Mouse (Mus musculus): ENCODE measurements around the gene Glp1r. TPM values are rescaled to one million over a fixed set of nuclear protein-coding genes. Genes with fewer than 3 reads are reported as not detected.

Glp1r gene
- total RNA-seq, 2 experiments from 2014 or later = 0.19 to 0.41 TPM

DNA sequence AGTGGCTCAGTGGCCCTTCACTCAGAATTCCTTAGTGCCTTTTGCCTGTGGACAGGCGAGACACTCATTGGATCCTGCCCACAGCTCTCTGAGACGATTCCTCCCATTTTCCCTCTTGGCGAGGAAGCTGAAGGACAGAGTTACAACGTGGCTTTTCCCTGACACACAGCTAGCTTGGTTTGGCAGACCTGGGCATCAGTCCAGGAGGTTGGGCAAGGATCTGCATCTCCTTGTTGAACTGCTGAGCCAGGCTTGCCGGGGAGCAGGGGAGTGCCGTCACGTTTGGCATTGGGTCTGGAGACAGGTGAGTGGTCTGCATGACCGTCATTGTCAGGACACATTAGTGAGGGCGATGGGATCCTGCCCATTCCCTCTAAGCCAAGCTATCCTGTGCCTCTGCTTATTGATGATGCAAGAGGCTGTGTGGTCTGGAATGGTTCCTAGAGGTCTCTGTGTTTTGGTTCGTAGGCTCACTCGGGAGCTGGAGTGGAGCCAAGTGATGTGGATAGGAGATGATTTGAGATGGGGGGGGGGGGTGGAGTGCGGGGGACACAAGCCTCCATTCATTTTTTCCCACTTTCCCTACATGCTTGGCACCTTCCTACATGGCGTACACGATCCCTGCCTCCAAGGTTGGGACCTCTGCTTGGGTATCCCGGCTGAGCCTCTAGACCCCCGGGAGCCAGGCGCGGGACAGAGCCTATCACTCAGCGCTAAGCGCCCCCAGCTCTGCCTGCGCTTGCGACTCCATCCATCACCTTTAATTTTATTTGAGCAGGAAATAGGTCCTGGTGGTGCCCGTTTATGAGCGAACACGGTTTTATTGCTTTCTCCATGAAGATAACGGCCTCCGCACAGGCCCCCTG, 9.5 kb downstream of the Glp1r start:
- intact Hi-C loops (cut with DNase I) = no loop called here
- DNase-seq = no peak

GRCm38 (mm10) chr17:30911732-30912088, 10.1 kb downstream of the Glp1r start:
- intact Hi-C loops (cut with DNase I) = no loop called here
- no peak for DNase-seq

- DNase-seq = no peak
- intact Hi-C loops (cut with DNase I) = no loop called here
Measured at GRCm38 (mm10) chr17:30912536-30912935, 10.9 kb downstream of the Glp1r start.

GRCm38 (mm10) chr17:30914264-30914663, 12.6 kb downstream of the Glp1r start:
- intact Hi-C loops (cut with DNase I) = no loop called here
- no peak for DNase-seq

DNA sequence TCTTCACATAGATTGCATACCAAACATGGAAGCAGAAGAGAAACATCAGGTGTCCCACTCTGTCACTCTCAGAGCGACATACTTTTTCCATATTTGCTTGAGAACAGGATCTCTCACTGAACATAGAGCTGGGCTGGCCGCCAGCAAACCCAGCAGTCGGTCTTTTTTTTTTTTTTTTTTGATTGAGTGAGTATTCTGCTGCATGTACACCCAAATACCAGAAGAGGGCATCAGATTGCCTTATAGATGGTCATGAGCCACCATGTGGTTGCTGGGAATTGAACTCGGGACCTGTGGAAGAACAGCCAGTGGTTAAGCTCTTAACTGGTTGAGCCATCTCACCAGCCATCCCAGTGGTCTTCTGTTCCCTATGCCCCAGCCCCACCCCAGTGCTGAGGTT, 21.9 kb downstream of the Glp1r start:
- DNase-seq = no peak
- intact Hi-C loops (cut with DNase I) = no loop called here

DNA sequence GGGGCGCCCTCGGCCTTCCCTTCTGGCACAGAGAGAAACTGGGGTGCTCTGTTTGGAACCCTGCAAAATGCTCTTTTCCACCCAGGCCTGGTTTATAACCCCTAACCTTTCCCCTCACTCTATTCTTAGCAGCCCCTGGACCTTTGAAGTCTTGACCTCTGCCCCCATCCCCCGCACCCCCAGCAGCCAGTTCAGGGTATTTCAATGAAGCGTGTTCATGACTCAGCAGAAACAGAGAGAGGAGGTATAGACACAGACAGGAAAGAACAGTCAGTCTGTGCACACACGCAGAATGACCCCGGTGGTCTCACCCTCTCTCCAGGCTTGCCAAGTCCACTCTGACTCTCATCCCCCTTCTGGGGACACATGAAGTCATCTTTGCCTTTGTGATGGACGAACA, 29.2 kb downstream of the Glp1r start:
- intact Hi-C loops (cut with DNase I) = no loop called here
- no peak for DNase-seq

DNA sequence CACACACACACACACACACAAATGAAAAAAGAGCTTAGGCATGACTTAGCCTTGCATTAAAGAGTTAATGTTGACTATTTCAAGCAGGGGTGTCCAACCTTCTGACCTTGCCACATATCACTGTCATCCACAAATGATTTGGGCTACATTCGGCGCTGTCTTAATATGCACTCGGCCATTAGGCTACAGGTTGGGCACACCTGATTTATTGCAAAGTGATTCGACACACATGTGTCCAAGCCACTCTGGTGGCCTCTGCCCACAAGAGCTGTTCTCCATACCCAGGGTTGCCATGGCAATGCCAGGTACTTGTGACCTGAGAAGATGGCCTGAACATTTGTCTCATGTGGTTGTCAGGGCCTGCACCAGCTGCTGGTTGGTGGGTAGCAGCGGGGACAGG, 31.2 kb downstream of the Glp1r start:
- DNase-seq = no peak
- intact Hi-C loops (cut with DNase I) = no loop called here

GRCm38 (mm10) chr17:30935301-30935700, 33.7 kb downstream of the Glp1r start:
- DNase-seq = no peak
- intact Hi-C loops (cut with DNase I) = no loop called here

- intact Hi-C loops (cut with DNase I) = no loop called here
- no peak for DNase-seq
Measured at GRCm38 (mm10) chr17:30938554-30938953, 36.9 kb downstream of the Glp1r start.

GRCm38 (mm10) chr17:30948382-30948781, 46.8 kb downstream of the Glp1r start:
- DNase-seq = no peak
- intact Hi-C loops (cut with DNase I) = no loop called here

- intact Hi-C loops (cut with DNase I) = loop anchor here (1.0 kb wide), 3 partner anchors 106 to 204 kb away; no protein-coding TSS in a partner anchor
- DNase-seq = peak; percentile 63 to 79
Measured at GRCm38 (mm10) chr17:30950780-30951179, 49.2 kb downstream of the Glp1r start.

- intact Hi-C loops (cut with DNase I) = loop anchor here (1.0 kb wide), 2 partner anchors 134 to 205 kb away; no protein-coding TSS in a partner anchor
- no peak for DNase-seq
Measured at GRCm38 (mm10) chr17:30951600-30951999, 50.0 kb downstream of the Glp1r start.

GRCm38 (mm10) chr17:30954340-30954739, 52.7 kb downstream of the Glp1r start, which contains the start of gene Umodl1:
Gene Umodl1, plus strand, starts transcription at chr17:30954640.
- intact Hi-C loops (cut with DNase I) = no loop called here
- DNase-seq = no peak

DNA sequence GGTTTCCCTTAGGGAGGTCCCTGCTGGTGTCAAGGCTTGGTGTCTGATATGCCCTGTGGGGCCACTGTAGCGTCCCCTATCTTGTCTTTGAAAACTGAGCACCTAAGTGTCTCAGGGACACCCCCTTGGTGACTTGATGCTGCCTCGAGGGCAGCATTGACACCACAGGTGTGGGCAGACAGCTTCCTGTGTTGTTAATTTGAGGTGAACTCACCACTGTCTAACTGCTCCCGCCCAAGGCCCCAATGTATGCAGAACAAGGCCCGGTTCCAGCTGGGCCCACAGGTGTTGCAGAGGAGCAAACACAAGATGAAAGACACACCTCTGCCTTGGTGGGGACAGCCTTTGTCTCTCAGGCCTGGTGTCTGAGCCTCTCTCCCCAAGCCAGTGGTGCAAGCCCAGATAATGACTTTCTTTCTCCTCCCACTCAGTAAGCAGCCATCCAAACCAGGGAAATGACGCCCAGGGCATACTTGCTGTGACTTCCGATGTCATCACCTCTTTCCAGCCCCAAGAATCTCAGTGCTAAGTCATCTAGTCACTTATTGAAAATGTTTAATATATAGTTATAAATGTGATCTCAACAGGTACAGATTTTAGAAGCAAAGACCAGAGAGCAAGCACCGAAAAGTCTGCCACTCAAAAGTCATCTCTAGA, 60.4 kb downstream of the Glp1r start:
- intact Hi-C loops (cut with DNase I) = no loop called here
- DNase-seq = no peak

GRCm38 (mm10) chr17:30962880-30963279, 61.3 kb downstream of the Glp1r start:
- no peak for DNase-seq
- intact Hi-C loops (cut with DNase I) = no loop called here

DNA sequence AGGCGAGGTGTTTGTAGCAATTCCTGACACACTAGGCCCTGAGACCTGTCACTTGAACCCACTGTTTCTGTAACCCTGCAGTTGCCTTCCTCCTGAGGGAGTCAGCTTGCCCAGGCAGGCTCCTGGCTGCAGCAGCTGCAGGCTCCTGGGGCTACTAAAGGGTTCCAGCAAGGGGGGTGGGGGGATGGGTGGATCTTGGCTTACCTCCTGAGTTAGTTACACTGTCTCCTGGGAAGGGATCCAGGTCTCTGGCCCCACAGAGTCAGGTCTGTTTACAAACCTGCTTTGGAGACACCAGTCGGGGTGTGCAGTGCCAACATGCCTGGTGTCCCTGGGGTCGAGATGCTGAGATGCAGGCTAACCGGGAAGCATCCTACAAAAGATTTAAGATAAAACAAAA, 68.4 kb downstream of the Glp1r start:
- peak in 1 of 2 experiments; percentile 20 for DNase-seq

GRCm38 (mm10) chr17:30971877-30972276, 70.3 kb downstream of the Glp1r start:
- no peak for DNase-seq
- intact Hi-C loops (cut with DNase I) = no loop called here

More for the DNA sequence above, 68.4 kb downstream of the Glp1r start:
- intact Hi-C loops (cut with DNase I) = no loop called here

DNA sequence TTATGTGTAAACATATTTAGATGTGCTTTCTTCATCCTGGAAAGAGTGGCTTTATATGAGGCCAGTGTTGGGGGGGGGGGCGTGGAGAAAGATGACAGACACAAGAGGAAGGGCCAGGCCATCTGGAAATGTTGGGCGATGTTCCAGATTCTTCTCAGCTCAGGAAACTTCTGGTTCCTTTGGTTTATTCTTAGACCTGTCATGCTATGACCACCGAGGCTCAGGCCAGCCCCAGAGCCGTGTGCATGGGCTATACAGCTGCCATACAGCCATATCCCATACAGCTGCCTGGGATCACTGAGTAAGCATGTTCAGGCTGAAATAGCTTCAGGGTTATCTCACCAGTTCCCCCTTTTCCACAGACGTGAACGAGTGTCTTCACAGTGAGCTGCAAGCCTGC, 71.7 kb downstream of the Glp1r start:
- no peak for DNase-seq
- intact Hi-C loops (cut with DNase I) = no loop called here

DNA sequence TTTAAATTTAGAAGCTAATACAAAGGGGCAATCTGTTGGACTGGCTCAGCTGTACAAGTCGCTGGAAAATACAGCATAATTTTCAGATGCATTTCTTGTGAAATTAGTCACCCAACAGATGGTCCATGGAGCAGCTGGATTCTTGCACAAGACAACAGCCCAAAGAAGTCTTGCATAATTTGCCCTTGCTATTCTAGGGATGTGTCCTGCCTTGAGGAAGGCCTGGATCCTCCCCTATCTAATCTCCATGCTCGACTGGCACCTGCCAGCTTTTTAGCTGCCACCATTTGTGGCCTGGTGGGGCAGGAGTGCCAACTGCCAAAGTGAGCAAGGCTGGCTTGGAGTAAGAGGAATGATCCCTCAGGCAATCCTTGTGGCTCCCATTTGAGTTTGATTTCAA, 75.7 kb downstream of the Glp1r start:
- DNase-seq = peak in 1 of 2 experiments; percentile 11
- intact Hi-C loops (cut with DNase I) = no loop called here

- DNase-seq = no peak
- intact Hi-C loops (cut with DNase I) = no loop called here
Measured at GRCm38 (mm10) chr17:30978556-30978955, 76.9 kb downstream of the Glp1r start.

DNA sequence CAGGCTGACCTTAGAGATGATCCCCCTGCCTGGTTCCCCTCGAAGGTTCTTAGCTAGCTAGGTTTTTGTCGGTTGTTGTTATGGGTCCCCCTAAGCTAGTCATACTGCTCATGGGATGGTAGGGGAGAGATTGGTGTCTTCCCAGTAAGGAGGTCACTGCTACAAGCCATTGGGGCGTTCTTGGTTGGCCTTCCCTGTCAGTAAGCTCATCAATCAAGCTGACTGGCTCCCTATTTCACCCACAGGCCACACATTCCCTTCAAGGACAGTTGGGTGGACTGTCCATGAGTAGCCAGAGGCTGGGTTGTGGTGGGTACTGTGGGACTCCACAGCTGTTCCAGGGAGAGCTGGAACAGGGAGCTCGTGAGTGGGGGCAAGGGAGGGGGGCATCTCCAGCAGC, 81.9 kb downstream of the Glp1r start:
- DNase-seq = no peak
- intact Hi-C loops (cut with DNase I) = no loop called here

DNA sequence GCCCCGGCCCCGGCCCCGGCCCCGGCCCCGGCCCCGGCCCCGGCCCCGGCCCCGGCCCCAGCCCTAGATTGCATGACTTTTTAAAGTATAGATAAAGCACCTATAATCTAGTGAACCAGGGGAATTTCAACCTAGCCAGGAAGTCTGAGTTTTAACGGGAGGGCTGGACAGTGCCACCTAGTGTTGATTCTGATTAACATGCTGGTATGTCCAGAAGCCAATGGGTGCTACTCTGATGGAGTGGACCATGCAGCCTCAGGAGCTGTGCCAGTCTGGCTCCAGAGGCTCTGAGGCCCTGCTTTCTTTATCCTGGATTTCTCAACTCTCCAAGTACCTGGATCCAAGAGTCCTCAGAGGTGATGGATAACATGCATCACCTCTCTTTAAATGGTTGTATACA, 88.6 kb downstream of the Glp1r start:
- peak; percentile 13 to 16 for DNase-seq
- intact Hi-C loops (cut with DNase I) = no loop called here
